Mouse (Mus musculus): ENCODE data around the gene Rgs12.

The Rgs12 gene

GRCm38 (mm10) chr5:35033068-35033467 lies 83.8 kb downstream of the Rgs12 start:
- no peak for DNase-seq (ENCODE audit: low spot score)

GRCm38 (mm10) chr5:35033619-35034018 lies 84.4 kb downstream of the Rgs12 start:
- DNase-seq (ENCODE audit: low spot score), result no peak

- no peak for DNase-seq (ENCODE audit: low spot score)
Measured at GRCm38 (mm10) chr5:35035141-35035540, 85.9 kb downstream of the Rgs12 start.

- DNase-seq (ENCODE audit: low spot score), result no peak
Measured at GRCm38 (mm10) chr5:35035795-35036194, 86.5 kb downstream of the Rgs12 start.

GRCm38 (mm10) chr5:35037438-35037837 lies 88.2 kb downstream of the Rgs12 start:
- DNase-seq (ENCODE audit: low spot score), result no peak

GRCm38 (mm10) chr5:35041268-35041829 lies 92.1 kb downstream of the Rgs12 start, which contains the start of gene Hgfac:
TSS of gene Hgfac (plus strand) at chr5:35041509.
- DNase-seq (ENCODE audit: low spot score), result no peak

- no peak for DNase-seq (ENCODE audit: low spot score)
Measured at GRCm38 (mm10) chr5:35042431-35043109, 93.3 kb downstream of the Rgs12 start.

GRCm38 (mm10) chr5:35043110-35043451 lies 93.8 kb downstream of the Rgs12 start:
- peak; percentile 48 for DNase-seq (ENCODE audit: low spot score)

- no peak for DNase-seq (ENCODE audit: low spot score)
Measured at GRCm38 (mm10) chr5:35050541-35050940, 101.3 kb downstream of the Rgs12 start.

GRCm38 (mm10) chr5:35054628-35055027 lies 105.4 kb downstream of the Rgs12 start:
- no peak for DNase-seq (ENCODE audit: low spot score)

- peak; percentile 65 for DNase-seq (ENCODE audit: low spot score)
Measured at GRCm38 (mm10) chr5:35055076-35055475, 105.8 kb downstream of the Rgs12 start.

- peak; percentile 73 for DNase-seq (ENCODE audit: low spot score)
Measured at GRCm38 (mm10) chr5:35056604-35057432, 107.6 kb downstream of the Rgs12 start, which contains the start of gene Dok7. TSS of gene Dok7 (plus strand) at chr5:35056766.

- DNase-seq (ENCODE audit: low spot score), result no peak
Measured at GRCm38 (mm10) chr5:35057582-35057981, 108.3 kb downstream of the Rgs12 start.

- no peak for DNase-seq (ENCODE audit: low spot score)
Measured at GRCm38 (mm10) chr5:35058216-35058615, 109.0 kb downstream of the Rgs12 start.

GRCm38 (mm10) chr5:35060098-35060497 lies 110.9 kb downstream of the Rgs12 start:
- DNase-seq (ENCODE audit: low spot score), result no peak

GRCm38 (mm10) chr5:35069841-35070240 lies 120.6 kb downstream of the Rgs12 start:
- peak; percentile 34 for DNase-seq (ENCODE audit: low spot score)

- DNase-seq (ENCODE audit: low spot score), result no peak
Measured at GRCm38 (mm10) chr5:35070314-35070713, 121.1 kb downstream of the Rgs12 start.

- no peak for DNase-seq (ENCODE audit: low spot score)
Measured at GRCm38 (mm10) chr5:35070953-35071352, 121.7 kb downstream of the Rgs12 start.

- DNase-seq (ENCODE audit: low spot score), result no peak
Measured at GRCm38 (mm10) chr5:35071855-35072254, 122.6 kb downstream of the Rgs12 start.

GRCm38 (mm10) chr5:35073235-35073634 lies 124.0 kb downstream of the Rgs12 start:
- no peak for DNase-seq (ENCODE audit: low spot score)

- peak; percentile 37 for DNase-seq (ENCODE audit: low spot score)
Measured at GRCm38 (mm10) chr5:35073992-35074391, 124.7 kb downstream of the Rgs12 start.

GRCm38 (mm10) chr5:35076369-35076768 lies 127.1 kb downstream of the Rgs12 start:
- no peak for DNase-seq (ENCODE audit: low spot score)

GRCm38 (mm10) chr5:35079101-35079500 lies 129.9 kb downstream of the Rgs12 start:
- no peak for DNase-seq (ENCODE audit: low spot score)
